Mouse (Mus musculus): ENCODE data around the gene Eif5.
A peak's percentile ranks its signal among the peaks of the same experiment; 100 is the strongest.
"Not testable (repeated sequence)": the region's sequence is repeated elsewhere in the genome, so short reads cannot be mapped to it uniquely, and the experiment has no call there.

Gene Eif5

DNA sequence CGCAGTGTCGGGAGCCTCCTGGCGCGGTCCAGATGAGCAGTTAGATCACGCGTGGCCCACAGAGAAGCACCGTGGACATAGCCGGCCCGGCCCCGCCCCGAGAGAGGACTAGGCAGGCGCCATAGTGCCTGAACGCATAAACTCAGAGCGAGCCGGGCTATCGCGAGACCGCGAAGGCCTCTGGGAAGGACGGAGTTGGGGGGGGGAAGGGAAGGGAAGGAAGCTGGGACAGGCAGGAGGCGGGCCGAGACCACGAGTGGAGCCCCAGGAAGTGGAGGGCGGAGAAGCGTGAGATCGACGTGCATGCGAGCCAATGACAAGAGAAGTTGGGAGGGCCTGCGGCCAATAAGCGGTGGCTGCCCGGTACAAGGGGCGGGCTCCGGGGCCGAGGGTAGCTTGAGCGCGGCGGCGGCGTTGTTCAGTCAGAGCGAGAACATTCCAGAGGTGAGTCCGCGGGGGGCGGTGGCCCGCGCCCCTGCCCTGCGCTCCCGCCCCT, at the start of gene Eif5:
Gene Eif5 (plus strand): TSS at position 221 of the 496 bp plus-strand sequence.
- peak; percentile 99 for DNase-seq

DNA sequence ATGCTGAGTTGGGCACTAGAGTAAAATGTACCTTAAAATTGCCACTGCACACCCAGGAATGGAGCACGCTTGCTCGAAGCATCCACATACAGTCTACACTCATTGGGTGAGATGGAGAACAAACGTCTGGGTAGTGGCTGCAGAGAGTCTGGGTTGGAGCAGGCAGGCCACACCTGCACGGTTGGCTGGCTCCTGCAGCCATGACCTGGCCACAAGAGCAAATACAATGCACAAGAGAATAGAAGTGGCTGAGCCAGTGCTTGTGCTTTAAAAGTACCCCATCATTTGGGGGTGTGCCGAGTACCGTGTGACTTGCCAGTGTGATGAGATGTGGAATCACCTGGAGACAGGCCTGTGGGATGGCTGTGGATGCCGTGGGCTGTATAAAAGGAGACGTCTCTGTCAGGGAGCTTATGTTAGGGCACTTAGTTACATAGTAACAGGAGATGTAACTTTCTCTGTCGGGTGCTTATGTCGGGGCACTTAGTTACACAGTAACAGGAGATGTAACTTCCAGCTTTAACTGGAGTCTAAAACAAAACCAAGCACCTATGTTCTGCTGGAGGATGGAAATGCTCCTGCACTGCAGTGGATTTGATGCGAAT, 48.5 kb upstream of the Eif5 start:
- DNase-seq, result no peak

DNA sequence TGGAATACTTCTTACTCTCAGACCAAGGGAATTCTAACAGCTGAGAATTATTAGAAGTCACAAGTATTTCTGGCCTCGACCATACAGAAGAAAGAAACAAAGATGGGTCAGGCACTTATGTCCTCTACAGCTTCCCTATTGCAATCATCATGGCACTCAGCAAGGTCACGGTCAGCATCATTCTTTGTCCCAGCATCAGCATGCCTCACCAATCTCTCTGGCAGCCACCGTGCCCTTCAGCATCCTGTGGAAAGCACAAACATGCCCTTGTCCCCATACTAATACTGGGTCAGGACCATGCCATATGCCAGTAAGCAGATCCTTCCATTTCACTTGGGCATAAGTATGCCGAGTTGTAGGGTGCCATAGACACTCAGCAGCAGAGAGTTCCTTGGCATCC, 42.9 kb upstream of the Eif5 start:
- DNase-seq, result no peak

- no peak for DNase-seq
Measured at GRCm38 (mm10) chr12:111497076-111497475, 40.7 kb upstream of the Eif5 start.

- DNase-seq, result no peak
Measured at GRCm38 (mm10) chr12:111499617-111500016, 38.2 kb upstream of the Eif5 start.

DNA sequence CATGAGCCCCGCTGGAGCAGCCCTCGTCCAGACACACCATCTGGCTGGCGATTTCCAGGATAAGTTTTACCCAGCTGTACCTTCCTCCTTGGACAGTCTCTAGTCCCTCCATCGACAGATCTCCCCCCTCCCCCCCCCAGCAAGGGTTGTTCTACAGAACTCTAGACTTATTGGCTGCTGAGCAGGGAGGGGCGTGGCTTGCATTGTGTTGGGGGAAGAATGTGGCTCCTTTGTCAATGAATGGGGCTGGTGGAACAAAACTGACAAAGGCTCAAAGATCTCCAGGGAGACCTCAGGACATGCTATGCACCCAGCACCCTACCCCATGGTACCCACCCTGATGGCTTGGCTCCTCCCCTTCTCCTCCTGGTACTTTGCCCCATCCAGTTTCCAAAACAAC, 37.1 kb upstream of the Eif5 start:
- DNase-seq, result no peak

GRCm38 (mm10) chr12:111503063-111503567, 34.7 kb upstream of the Eif5 start:
- peak; percentile 36 for DNase-seq

GRCm38 (mm10) chr12:111503571-111503970, 34.2 kb upstream of the Eif5 start:
- DNase-seq, result no peak

DNA sequence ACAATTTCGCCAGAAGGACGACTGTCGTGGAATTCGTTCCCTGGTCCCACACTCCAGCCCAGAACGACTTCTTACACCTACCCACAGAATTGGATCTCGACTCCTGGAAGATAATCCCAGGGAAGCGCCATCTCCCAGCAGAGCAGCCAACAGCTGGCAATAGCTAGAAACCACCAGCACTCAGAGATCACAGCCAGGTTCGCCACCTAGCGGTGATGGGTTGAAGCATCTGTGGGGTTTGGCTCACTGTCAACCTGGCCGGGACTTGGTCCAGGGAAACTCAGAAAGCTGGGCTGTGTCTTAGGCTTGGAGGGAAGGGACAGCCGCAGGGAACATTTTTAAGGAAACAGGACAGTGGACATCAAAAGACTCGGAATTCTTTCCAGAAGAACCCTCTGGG, 32.9 kb upstream of the Eif5 start:
- DNase-seq, result peak; percentile 95

DNA sequence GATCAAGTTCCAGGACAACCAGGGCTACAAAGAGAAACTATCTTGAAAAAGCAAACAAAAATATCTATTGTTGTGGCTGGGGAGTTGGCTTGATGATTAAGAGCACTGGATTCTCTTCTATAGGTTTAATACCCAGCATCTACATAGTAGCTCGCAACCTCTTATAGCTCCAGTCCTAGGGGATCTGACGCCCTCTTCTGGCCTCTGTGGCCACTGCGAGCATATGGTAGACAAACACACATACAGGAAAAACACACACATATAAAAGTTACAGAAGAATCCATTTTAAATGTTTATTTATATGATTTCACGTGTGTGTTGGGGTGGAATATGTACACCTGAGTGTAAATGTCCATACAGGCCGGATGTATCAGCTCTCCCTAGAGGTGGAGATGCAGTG, 30.8 kb upstream of the Eif5 start:
- DNase-seq, result no peak

- no peak for DNase-seq
Measured at GRCm38 (mm10) chr12:111507962-111508361, 29.9 kb upstream of the Eif5 start.

- not testable (repeated sequence) for DNase-seq
Measured at GRCm38 (mm10) chr12:111508438-111508837, 29.4 kb upstream of the Eif5 start.

DNA sequence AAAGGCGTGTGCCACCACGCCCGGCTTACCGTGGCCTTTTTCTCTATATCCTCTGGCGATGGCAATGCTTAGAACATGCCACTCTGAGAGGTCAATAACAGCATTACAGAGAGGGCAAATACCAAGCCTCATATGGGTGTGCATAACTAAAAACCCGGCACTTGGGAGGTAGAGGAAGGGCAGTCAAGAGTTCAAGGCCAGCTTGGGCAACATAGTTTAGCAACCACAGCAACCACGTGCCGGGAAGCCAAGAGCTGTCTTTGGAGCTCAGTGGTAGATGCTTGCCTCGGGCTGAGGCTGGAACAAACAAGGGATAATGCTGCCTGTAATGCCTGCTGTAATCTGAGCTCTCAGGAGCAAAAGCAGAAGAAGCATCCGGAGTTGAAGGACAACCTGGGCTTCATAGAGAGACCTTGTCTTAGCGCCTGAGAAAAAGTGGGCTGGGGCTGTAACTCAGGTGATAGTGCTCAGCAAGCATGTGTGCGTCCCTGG, 25.2 kb upstream of the Eif5 start:
- DNase-seq, result no peak

GRCm38 (mm10) chr12:111513673-111514072, 24.1 kb upstream of the Eif5 start:
- no peak for DNase-seq

GRCm38 (mm10) chr12:111514231-111514792, 23.5 kb upstream of the Eif5 start:
- DNase-seq, result no peak

- DNase-seq, result no peak
Measured at GRCm38 (mm10) chr12:111514874-111515649, 22.8 kb upstream of the Eif5 start.

DNA sequence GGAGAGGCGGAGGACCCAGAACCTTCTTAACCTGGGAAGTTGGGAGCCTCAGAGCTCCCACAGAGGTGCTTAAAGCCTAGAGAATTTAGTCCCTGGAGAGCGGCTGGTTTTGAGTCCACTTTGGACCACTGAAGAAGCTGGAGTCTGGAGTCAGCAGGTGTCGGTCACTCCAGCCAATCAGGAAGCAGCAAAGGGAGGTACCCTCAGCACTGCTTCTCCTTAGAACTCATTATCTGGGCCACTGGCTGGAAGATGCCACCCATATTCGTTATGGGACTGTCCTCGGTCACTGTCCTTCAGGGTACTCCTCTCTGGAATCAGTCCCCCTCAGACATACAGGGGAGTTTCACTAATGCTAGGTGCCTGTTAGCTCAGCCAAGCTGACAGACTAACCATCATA, 21.9 kb upstream of the Eif5 start:
- DNase-seq, result no peak

DNA sequence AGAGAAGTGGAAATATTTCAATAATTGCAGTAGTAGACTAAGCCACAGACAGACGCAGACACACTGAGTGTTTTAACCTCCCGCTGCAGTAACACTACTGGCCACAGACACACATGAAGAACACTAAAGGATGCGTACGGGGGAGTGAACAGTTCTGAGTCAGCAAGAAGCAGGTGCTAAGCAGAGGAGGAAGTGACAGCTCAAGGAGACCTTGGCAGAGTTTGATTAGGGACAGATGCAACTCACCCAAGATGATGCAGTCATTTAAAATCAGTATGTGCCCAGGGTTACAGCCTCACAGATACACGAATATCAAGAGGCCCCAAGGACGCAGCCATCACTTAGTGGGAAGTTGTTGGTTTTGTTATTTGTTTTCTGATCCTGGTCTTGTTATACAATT, 21.0 kb upstream of the Eif5 start:
- DNase-seq, result no peak

DNA sequence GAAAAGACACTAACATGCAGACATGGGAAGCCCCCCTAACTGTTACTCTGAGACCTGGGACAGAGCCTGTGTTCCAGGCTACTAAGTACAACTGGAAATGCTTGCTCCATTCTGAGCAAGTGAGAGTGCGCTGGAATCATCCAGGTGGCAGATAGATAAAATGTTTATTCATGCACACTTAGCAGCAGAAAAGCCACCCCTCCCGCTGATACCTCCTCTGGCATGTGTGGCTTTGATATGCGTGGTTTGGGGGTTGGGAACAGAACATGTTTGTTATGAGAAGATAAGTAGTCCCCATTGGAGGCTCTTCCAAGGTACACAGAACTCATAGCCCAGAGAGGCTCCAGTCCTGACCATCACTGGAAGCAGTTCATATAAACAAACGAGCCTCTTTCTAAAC, 19.9 kb upstream of the Eif5 start:
- DNase-seq, result no peak

DNA sequence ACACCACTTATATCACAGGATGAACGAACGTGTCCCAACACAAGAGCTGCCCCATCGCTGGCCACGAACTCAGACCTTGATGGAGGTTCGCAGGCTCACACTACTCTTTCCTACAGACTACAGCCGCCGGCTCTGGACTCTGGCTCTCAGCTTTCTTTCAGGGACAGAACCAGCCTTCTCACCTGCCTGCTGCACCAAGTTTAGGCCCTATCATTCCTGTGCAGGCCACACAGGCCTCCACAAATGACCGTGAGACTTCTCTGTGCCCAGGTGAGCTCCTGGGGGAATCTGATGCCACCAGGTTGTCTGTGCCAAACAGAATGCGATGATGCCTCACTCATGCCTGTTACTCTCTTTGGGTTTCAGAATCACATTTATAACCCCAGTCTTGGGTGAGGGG, 19.4 kb upstream of the Eif5 start:
- DNase-seq, result no peak

GRCm38 (mm10) chr12:111519821-111520220, 18.0 kb upstream of the Eif5 start:
- no peak for DNase-seq

- DNase-seq, result no peak
Measured at GRCm38 (mm10) chr12:111520994-111521393, 16.8 kb upstream of the Eif5 start.

DNA sequence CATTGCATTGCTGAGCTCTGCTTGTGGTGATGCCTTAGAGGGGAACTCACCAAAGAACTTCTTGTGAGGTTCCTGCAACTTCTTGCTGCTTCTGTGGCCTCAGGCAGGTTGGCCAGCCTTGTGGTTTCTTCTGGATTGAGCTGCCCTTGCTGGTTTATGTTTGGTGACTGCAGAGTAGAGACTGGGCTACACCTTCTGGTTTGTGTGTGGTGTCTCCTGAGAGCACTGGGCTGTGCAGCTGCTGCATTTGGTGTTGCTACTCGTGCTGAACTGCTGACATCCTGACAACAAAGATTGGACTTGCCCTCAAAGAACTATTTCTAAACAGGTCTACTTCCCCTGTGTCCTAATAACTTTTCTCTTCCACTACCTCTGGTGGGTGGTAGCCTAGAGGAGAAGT, 13.3 kb upstream of the Eif5 start:
- no peak for DNase-seq

DNA sequence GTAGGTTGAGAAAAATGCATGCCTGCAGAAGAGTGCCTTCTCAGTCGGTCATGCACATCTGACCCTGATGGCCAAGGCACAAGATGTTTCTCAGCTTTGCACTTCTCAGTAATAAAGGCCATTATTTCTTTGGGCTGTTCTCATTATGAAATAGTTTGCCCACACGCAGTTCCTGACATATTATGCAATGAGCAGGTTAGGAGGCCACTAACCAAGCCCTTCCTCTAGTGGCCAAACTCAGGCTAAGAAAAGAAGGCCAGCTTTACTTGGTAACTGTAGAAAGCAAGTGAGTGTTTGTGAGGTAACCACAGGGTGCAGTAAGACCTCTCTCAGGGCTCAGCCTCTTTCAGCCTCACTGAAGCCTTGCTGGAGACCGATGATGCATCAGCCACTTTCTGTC, 12.9 kb upstream of the Eif5 start:
- no peak for DNase-seq

Data from lung, postnatal 10 days (tissue).